Mouse (Mus musculus) mouse trophoblast stem cell (cell line): ENCODE measurements around the gene Cenpt.

Experiments used
- in situ Hi-C, 2 experiments: fragments of 300-500 bp; cut with MseI, MboI; formaldehyde crosslinking; loops; 2 replicates in 1 of 2; 3 replicates in 1 of 2; pipeline ENCODE4 v1.15.1; 2025

Cenpt gene

DNA sequence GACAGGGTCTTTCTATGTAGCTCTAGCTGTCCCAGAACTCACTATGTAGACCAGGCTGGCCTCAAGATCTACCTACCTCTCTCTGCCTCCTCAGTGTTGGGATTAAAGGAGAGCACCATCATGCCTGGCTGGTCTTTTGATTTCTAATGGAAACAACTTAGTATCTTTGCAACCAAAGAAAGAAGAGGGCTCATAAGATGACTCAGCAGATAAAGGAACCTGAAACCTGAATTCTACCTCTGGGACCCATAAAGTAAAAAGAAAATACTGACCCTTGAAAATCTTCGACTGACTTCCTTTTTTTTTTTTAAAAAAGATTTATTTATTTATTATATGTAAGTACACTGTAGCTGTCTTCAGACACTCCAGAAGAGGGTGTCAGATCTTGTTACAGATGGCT is 47.1 kb downstream of the Cenpt start:
- in situ Hi-C loops, result no loop called here

DNA sequence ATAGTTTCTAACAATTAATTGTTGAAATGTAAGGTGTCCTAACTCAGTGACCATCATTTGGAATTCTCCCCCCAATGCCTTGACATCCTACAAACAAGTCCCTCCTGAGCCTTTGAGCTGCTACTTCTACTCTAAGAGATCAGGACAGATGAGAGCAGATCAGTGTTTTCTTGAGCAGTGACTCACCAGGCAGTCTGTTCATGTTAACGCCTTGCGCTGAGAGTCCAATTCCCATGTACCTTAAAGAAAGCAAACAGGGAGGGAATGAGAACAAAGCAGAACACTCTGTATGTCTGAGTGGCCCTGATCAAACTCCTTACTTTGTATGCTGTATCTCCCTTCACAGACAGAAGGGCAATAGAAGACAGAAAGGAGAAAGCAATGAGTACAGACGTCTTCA is 47.7 kb downstream of the Cenpt start:
- in situ Hi-C loops, result no loop called here

- in situ Hi-C loops, result no loop called here
Observed at GRCm38 (mm10) chr8:105804797-105805196, 48.3 kb downstream of the Cenpt start.

DNA sequence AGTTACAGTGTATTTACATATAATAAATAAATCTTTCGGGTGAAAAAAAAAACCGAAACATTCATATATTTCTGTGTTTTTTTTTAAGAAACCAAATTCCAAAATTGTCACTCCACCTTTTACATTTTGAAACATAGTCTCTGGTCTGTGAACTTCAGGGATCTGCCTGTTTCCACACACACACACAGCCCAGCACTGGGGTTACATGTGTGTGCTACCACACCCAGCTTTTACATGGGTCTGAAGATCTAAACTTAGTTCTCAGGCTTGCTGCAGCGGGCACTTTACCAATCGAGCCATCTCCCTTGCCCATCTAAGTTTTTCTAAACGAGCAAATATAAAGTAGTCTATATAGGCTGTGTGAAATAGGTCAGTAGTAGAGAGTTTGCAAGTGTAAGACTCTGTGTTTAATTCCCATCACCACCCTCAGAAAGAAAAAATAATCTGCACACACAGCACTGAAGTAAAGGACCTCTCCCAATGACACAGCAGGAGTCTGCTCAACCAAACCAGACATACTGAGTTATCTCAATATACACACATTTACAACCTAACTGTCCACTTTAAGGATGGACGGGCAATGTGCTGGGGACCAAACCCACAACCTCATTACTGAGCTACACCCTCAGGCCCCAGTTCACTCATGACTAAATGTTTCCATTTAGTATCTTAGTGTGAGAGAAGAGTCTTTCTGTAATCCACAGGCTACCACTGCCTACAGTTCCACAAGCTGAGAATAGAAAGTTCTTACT is 51.7 kb downstream of the Cenpt start:
- in situ Hi-C loops, result no loop called here

DNA sequence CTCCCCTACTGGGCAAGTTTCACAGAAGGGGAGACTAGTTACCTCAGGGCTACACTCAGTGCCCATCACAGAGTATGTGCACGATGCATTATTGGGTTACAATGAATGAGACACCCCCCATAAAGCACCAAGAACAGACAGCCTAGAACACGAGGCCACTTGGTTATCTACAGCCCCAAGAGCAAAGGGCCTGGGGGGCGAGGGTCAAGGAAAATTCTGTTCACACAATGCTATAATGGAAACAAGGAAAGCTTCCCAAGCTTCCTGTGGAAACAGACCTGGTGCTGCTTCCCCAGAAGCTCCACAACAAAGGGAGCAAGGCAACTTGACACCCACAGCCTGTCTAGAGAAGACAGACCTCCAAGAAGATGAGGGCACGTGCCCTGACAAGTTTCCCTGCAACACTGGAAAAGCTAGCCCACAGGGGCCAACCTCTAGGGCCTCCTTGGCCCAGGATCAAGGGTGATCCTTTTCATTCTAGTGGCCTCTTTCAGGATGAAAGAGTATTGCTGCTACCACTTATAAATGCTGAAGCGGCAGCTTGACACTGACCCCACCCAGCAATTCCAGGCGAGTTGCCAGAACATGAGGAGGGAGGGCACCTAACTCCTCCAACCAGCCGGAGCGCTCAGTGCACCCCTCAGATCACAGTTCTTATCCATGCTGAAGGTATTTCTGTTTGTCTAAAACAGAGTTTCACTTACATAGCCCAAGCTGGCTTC is 53.8 kb downstream of the Cenpt start:
- in situ Hi-C loops, result no loop called here

GRCm38 (mm10) chr8:105798408-105798807 is 54.7 kb downstream of the Cenpt start:
- in situ Hi-C loops, result no loop called here

- in situ Hi-C loops, result no loop called here
Observed at GRCm38 (mm10) chr8:105795785-105796184, 57.3 kb downstream of the Cenpt start.
